Mouse (Mus musculus): Measurements from ENCODE around the gene Myo6. TPM values are rescaled to one million over a fixed set of nuclear protein-coding genes. Genes with fewer than 3 reads are reported as not detected.
"Not testable (repeated sequence)": the region's sequence is repeated elsewhere in the genome, so short reads cannot be mapped to it uniquely, and the experiment has no call there.

Myo6 gene
- total RNA-seq, 2 experiments from 2014 or later: 18.8 to 21.3 TPM

GRCm38 (mm10) chr9:80306390-80306789, 141.6 kb downstream of the Myo6 start:
- DNase-seq: no peak

GRCm38 (mm10) chr9:80306853-80307252, 142.0 kb downstream of the Myo6 start:
- no peak for DNase-seq

GRCm38 (mm10) chr9:80307629-80308028, 142.8 kb downstream of the Myo6 start:
- DNase-seq: no peak

GRCm38 (mm10) chr9:80313610-80314009, 148.8 kb downstream of the Myo6 start:
- no peak for DNase-seq

- no peak for DNase-seq
Measured at GRCm38 (mm10) chr9:80315922-80316321, 151.1 kb downstream of the Myo6 start.

GRCm38 (mm10) chr9:80318027-80318426, 153.2 kb downstream of the Myo6 start:
- no peak for DNase-seq

- not testable (repeated sequence) for DNase-seq
Measured at GRCm38 (mm10) chr9:80321051-80321887, 156.4 kb downstream of the Myo6 start.

GRCm38 (mm10) chr9:80332153-80332552, 167.3 kb downstream of the Myo6 start:
- peak; percentile 37 for DNase-seq

- no peak for DNase-seq
Measured at GRCm38 (mm10) chr9:80333466-80333865, 168.6 kb downstream of the Myo6 start.

GRCm38 (mm10) chr9:80333998-80334605, 169.3 kb downstream of the Myo6 start:
- DNase-seq: no peak

- no peak for DNase-seq
Measured at GRCm38 (mm10) chr9:80335660-80336357, 171.0 kb downstream of the Myo6 start.

GRCm38 (mm10) chr9:80338026-80338425, 173.2 kb downstream of the Myo6 start:
- DNase-seq: no peak

- no peak for DNase-seq
Measured at GRCm38 (mm10) chr9:80340927-80341326, 176.1 kb downstream of the Myo6 start.

- no peak for DNase-seq
Measured at GRCm38 (mm10) chr9:80341756-80342155, 176.9 kb downstream of the Myo6 start.

GRCm38 (mm10) chr9:80342520-80342919, 177.7 kb downstream of the Myo6 start:
- no peak for DNase-seq

GRCm38 (mm10) chr9:80344451-80345000, 179.7 kb downstream of the Myo6 start:
- no peak for DNase-seq

GRCm38 (mm10) chr9:80351295-80351677, 186.5 kb downstream of the Myo6 start:
- DNase-seq: no peak

GRCm38 (mm10) chr9:80351678-80352331, 187.0 kb downstream of the Myo6 start:
- no peak for DNase-seq

- DNase-seq: no peak
Measured at GRCm38 (mm10) chr9:80360063-80360462, 195.2 kb downstream of the Myo6 start.

Data from heart, postnatal 4 days (tissue).